Mouse (Mus musculus): ENCODE measurements at regions not wholly inside any gene's neighbourhood (a gene's known extent, or its start where the extent isn't known, plus 50 kb on each side); places are given as distances from the start of the nearest gene placed in this dataset.
A peak's percentile ranks its signal among the peaks of the same experiment; 100 is the strongest.
"Not testable (repeated sequence)": the region's sequence is repeated elsewhere in the genome, so short reads cannot be mapped to it uniquely, and the experiment has no call there.

- no peak for DNase-seq
Measured at GRCm38 (mm10) chr1:4570730-4571129, 237.0 kb upstream of the Gm37988 start.

GRCm38 (mm10) chr1:4571299-4572202, 236.1 kb upstream of the Gm37988 start:
- DNase-seq = peak; percentile 63

GRCm38 (mm10) chr1:4572311-4572710, 235.4 kb upstream of the Gm37988 start:
- DNase-seq = no peak

- no peak for DNase-seq
Measured at GRCm38 (mm10) chr1:4574101-4574500, 233.6 kb upstream of the Gm37988 start.

- no peak for DNase-seq
Measured at GRCm38 (mm10) chr1:4576957-4577356, 230.7 kb upstream of the Gm37988 start.

- no peak for DNase-seq
Measured at GRCm38 (mm10) chr1:4582534-4582933, 225.2 kb upstream of the Gm37988 start.

GRCm38 (mm10) chr1:4597856-4598255, 209.8 kb upstream of the Gm37988 start:
- no peak for DNase-seq

GRCm38 (mm10) chr1:4598425-4598824, 209.3 kb upstream of the Gm37988 start:
- DNase-seq = no peak

- no peak for DNase-seq
Measured at GRCm38 (mm10) chr1:4602386-4602785, 205.3 kb upstream of the Gm37988 start.

- DNase-seq = no peak
Measured at GRCm38 (mm10) chr1:4608824-4609223, 198.9 kb upstream of the Gm37988 start.

GRCm38 (mm10) chr1:4613305-4613704, 194.4 kb upstream of the Gm37988 start:
- no peak for DNase-seq

- no peak for DNase-seq
Measured at GRCm38 (mm10) chr1:4615286-4615685, 192.4 kb upstream of the Gm37988 start.

GRCm38 (mm10) chr1:4617479-4617878, 190.2 kb upstream of the Gm37988 start:
- peak; percentile 19 for DNase-seq

- no peak for DNase-seq
Measured at GRCm38 (mm10) chr1:4622408-4622807, 185.3 kb upstream of the Gm37988 start.

GRCm38 (mm10) chr1:4623268-4623667, 184.4 kb upstream of the Gm37988 start:
- peak; percentile 14 for DNase-seq

GRCm38 (mm10) chr1:4653937-4654336, 153.8 kb upstream of the Gm37988 start:
- DNase-seq = peak; percentile 40

- DNase-seq = no peak
Measured at GRCm38 (mm10) chr1:4655252-4655651, 152.4 kb upstream of the Gm37988 start.

GRCm38 (mm10) chr1:4656883-4657282, 150.8 kb upstream of the Gm37988 start:
- no peak for DNase-seq

- DNase-seq = not testable (repeated sequence)
Measured at GRCm38 (mm10) chr1:4660081-4660480, 147.6 kb upstream of the Gm37988 start.

GRCm38 (mm10) chr1:4660616-4661015, 147.1 kb upstream of the Gm37988 start:
- DNase-seq = not testable (repeated sequence)

GRCm38 (mm10) chr1:4661761-4662160, 145.9 kb upstream of the Gm37988 start:
- DNase-seq = no peak

GRCm38 (mm10) chr1:4669732-4670131, 138.0 kb upstream of the Gm37988 start:
- peak; percentile 11 for DNase-seq

- DNase-seq = peak; percentile 58
Measured at GRCm38 (mm10) chr1:4671237-4672019, 136.3 kb upstream of the Gm37988 start.

GRCm38 (mm10) chr1:4672344-4672743, 135.3 kb upstream of the Gm37988 start:
- no peak for DNase-seq
